Mouse (Mus musculus): ENCODE results near the gene Eif2d. TPM values are rescaled to one million over a fixed set of nuclear protein-coding genes. Genes with fewer than 3 reads are reported as not detected.

Gene Eif2d
- polyA plus RNA-seq, 1 experiment from 2014 or later = 52.1 TPM

- DNase-seq (ENCODE audit: low spot score) = no peak
Observed at GRCm38 (mm10) chr1:131213361-131213760, 60.4 kb downstream of the Eif2d start.

- DNase-seq (ENCODE audit: low spot score) = no peak
Observed at GRCm38 (mm10) chr1:131218933-131219332, 66.0 kb downstream of the Eif2d start.

GRCm38 (mm10) chr1:131221822-131222590, 69.0 kb downstream of the Eif2d start:
- DNase-seq (ENCODE audit: low spot score) = no peak

GRCm38 (mm10) chr1:131223345-131223744, 70.4 kb downstream of the Eif2d start:
- no peak for DNase-seq (ENCODE audit: low spot score)

DNA sequence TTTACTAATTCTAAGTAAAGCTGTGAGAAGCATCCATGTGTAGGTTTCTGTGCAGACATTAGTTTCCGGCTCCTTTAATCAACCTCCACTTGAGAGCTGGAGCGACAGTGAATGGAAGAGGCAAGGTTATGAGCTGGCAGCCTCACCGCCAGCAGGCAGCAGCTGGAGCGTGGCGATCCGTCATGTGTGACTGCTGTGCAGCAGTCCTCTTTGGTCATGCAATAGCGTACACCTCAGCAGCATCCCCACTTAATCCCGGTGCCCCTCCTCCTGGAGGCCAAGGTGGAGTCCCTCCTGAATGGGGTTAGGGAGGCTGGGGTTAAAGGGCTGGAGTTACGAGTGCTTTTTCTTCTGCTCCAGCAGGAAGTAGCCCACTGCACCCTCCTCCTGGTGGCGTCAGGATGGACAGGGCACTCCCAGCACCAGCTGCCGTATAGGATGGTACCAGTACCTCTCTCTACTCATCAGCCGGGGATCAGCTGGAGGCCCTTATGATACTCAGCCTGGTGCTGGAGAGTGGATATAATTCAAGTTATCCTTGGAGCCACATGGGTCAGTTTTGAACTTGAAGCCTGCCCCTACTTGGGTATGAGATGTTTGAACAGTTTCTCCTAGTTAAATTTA, 72.0 kb downstream of the Eif2d start:
- no peak for DNase-seq (ENCODE audit: low spot score)

DNA sequence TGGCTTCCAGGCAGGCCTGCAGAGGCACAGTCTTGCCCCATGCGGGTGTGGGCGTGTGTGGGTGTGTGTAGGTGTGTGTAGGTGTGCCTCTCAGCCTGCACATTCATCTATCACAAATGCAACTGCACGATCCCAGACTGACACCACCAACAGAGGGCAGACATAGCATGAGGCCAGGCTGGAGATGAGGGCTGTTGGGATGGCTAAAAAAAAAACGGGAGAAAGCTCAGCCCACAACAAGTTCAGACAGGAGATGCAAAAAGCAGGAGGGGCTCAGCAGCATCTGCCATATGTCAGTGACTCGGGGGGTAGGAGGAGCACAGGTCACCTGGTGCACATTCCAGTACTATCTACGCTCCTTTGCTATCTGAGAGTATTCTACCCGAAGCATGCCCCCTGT, 75.2 kb downstream of the Eif2d start:
- no peak for DNase-seq (ENCODE audit: low spot score)

GRCm38 (mm10) chr1:131228659-131229058, 75.7 kb downstream of the Eif2d start:
- no peak for DNase-seq (ENCODE audit: low spot score)

GRCm38 (mm10) chr1:131233527-131233926, 80.5 kb downstream of the Eif2d start:
- no peak for DNase-seq (ENCODE audit: low spot score)

- DNase-seq (ENCODE audit: low spot score) = no peak
Observed at GRCm38 (mm10) chr1:131236077-131236476, 83.1 kb downstream of the Eif2d start.

Other genes starting within 250 kb of the Eif2d start
- not detected in 2 replicates for gene Il20, start 241.7 kb upstream of the Eif2d start, polyA plus RNA-seq (2015; fragmentation: Nextera tagmentation; extraction: Ambion mirVana)
- 0.18 TPM in 1 of 2 replicates, not detected in the other for gene Il19, start 213.1 kb upstream of the Eif2d start, polyA plus RNA-seq (2015; fragmentation: Nextera tagmentation; extraction: Ambion mirVana)
- gene Il10, start 133.3 kb upstream of the Eif2d start, polyA plus RNA-seq (2015; fragmentation: Nextera tagmentation; extraction: Ambion mirVana) = 0.57 TPM in 2 replicates
- gene Mapkapk2, start 55.4 kb upstream of the Eif2d start, polyA plus RNA-seq (2015; fragmentation: Nextera tagmentation; extraction: Ambion mirVana) = 26.6 and 30.4 TPM in 2 replicates
- gene Dyrk3, start 14.8 kb upstream of the Eif2d start, polyA plus RNA-seq (2015; fragmentation: Nextera tagmentation; extraction: Ambion mirVana) = 1.9 and 2.2 TPM in 2 replicates
- 137 TPM in 2 replicates for gene Rassf5, start 92.1 kb downstream of the Eif2d start, polyA plus RNA-seq (2015; fragmentation: Nextera tagmentation; extraction: Ambion mirVana)
- 22.2 and 23.5 TPM in 2 replicates for gene Ikbke, start 126.4 kb downstream of the Eif2d start, polyA plus RNA-seq (2015; fragmentation: Nextera tagmentation; extraction: Ambion mirVana)